Mouse (Mus musculus) granulocyte monocyte progenitor cell, adult 5-6 weeks (primary cell): Measurements from ENCODE around the gene Itprid2. TPM values are rescaled to one million over a fixed set of nuclear protein-coding genes. Genes with fewer than 3 reads are reported as not detected.

Experiments used
- ATAC-seq: replicated peaks from 2 replicates; pipeline ENCODE4 v1.8.0; 2016; ENCODE audit warnings: mild to moderate bottlenecking, moderate TSS enrichment, inconsistent platforms; ENCODE audit not compliant: poor library complexity, severe bottlenecking
- total RNA-seq, 2 experiments: library from RNA; stranded (forward) in 1 of 2; stranded (reverse) in 1 of 2; fragments of 200-712, 200-1000 nt in 1 of 2; fragments of >200 nt in 1 of 2; fragmentation: Nextera tagmentation in 1 of 2; gene quantifications; 2 replicates each; pipeline ENCODE4 v1.2.3; 2014 to 2017

Gene Itprid2
- total RNA-seq, 2 experiments from 2014 or later: 14.7 to 21.9 TPM

DNA sequence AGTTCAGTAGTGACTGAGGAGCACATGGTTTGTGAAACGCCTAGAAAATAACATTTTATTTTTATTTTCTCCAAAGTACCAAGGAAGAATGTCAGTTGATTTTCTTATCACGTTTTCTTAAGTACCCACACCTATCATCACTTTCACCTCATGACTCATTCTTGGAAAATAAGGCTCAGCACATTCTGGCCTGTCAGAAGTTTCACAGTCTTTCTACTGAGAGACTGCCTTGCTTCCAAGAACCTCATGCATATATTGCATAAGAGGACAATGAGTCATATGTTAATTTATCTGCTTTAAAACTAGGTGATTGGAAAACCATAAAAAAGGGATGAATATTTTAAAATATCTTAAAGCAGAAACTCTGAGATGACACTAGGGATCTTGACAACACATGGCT lies 63.0 kb downstream of the Itprid2 start:
- peak; percentile 72 for ATAC-seq

DNA sequence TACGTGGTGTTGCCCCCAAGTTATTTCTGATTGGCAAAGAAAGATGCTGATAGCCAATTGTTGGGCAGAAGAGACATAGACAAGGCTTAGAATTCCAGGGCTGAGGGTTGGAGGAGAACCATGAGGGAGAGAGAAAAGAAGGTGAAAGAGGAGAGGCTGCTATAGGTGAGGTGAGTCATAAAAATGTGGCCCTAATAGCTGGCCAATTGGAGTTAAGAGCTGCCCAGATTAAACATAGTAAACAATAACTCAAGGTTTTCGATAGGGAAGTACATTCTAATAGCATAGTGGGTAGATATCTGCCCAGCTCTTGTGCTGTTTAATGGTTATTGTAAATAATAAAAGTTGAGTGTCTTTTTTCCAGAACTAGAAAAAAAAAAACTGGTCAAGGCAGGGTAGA lies 69.6 kb downstream of the Itprid2 start:
- ATAC-seq: no peak

DNA sequence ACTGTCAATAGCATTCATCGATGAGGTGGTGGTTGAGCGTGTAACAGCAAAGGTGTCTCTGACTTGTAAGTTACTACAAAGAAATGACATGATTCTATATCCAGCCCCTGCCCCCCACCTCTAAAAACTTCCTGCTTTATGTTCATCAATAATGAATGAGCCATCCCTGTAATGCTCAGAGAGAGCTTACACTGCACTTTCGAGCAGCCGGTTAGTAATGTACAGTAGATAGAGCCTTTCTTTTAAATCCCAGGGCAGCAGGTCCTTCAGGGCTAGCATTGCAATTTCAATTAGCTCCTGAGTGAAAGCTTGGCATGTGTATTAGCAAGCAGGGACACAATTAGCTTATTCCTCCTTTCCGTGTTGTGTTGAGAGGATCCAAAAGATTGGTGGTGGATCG lies 72.4 kb downstream of the Itprid2 start, which contains the start of gene Ppp1r1c:
Gene Ppp1r1c, plus strand, starts transcription at position 206 of the 400 bp plus-strand sequence.
- no peak for ATAC-seq

DNA sequence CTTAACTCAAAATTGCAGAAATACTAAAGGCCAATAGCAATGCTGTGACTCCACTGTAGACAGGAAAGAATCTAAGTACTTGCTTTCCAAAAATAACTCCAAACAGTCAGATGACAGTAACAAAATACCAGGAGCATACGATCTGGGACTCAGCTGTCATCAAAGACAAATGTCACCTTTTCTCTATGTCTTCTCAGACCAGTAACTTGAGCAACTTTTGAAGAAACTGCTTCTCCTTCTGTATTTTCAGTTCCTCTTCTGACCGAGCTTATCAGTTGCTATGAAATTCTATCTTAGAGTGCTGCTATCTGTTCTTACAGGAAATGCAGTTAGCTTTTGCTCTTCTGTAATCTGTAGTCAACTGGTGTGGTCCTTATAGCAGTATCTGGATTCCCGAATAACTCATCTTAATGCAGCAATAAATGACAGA lies 78.5 kb downstream of the Itprid2 start:
- ATAC-seq: peak; percentile 94

DNA sequence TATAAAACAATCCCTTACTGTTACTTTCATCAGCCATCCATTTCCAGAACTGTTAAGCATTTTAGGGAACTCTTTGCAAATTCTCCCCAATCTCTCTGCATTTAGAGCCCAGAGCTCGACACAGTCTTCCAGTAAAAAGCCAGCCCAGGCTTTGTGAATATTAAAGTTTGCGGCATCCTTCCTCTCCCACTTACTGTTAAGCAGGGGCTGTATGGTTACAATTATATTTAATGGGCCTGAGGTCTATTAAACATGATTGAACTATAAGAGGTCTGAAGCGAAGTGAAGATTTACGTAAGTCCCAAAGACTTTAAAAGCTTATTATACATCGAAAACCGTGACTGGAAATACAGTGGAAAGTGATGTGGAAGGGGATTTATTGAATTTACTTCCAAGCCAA lies 79.6 kb downstream of the Itprid2 start:
- no peak for ATAC-seq

DNA sequence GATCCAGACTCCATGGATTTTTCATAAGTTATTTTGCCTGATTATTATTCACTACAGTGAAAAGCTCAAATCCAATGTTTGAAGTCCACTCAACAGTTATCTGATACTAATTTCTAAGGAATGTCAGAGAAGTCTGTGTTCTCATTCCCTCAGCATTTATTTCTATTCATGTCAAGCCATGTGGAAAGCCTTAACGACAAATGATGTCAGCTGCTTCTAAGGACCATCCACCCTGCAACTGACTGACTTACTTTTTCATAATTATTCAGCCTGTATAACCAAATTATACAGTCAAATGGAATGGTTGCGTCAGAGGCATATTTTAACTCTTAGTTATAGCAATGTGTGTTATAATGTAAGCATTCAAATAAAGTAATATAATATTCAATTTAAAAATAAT lies 80.8 kb downstream of the Itprid2 start:
- no peak for ATAC-seq

DNA sequence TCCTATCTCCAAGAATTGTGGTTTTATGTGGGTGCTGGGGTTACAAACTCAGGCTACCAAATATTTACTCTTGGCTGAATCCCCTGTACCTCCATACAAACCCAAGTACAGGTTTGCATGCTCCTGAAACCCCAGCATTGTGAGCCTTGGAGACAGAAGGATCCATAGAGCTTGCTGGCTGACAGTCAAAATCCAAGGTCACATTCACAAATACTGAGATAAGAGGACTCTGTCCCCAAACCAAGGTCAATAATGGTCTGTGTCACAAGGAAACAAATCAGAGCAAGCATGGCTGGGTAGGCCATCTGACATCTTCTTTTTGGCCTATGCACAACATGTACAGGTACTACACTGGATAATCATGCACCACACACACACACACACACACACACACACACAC lies 82.7 kb downstream of the Itprid2 start:
- ATAC-seq: no peak

DNA sequence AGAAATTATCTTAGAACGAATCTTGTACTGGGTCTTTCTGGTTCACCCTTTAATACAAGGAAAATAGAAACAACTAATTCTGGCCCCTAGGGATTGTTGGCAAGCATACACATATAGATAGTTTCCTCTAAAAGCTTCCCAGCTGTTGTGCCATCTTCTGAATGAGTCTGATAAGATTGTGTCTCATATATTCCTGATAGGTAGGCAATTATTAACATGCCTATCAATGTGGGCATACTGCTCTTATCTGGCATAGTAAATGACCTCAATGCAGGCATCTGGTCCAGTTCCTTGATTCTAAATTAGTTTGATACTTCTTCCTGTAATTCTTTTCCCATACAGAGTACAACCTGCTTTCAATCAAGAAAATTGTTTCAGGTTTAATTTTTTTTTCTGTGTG lies 87.3 kb downstream of the Itprid2 start:
- no peak for ATAC-seq

Other genes with a start within 250 kb of the Itprid2 start
- not detected in 2 replicates for gene Neurod1, start 178.6 kb upstream of the Itprid2 start, total RNA-seq (2014; fragmentation: Nextera tagmentation)
- not detected in 2 replicates for gene Neurod1, start 178.6 kb upstream of the Itprid2 start, total RNA-seq (2017)
- 6.8 and 11.2 TPM in 2 replicates for gene Cerkl, start 178.6 kb upstream of the Itprid2 start, total RNA-seq (2014; fragmentation: Nextera tagmentation)
- 7.1 and 10.4 TPM in 2 replicates for gene Cerkl, start 178.6 kb upstream of the Itprid2 start, total RNA-seq (2017)
- not detected in 2 replicates for gene Ppp1r1c, start 72.4 kb downstream of the Itprid2 start, total RNA-seq (2014; fragmentation: Nextera tagmentation)
- not detected in 2 replicates for gene Ppp1r1c, start 72.4 kb downstream of the Itprid2 start, total RNA-seq (2017)